Mouse (Mus musculus) heart, postnatal 0 days (tissue): ENCODE measurements at regions not wholly inside any gene's neighbourhood (a gene's known extent, or its start where the extent isn't known, plus 50 kb on each side); places are given as distances from the start of the nearest gene placed in this dataset.

ENCODE experiments used
- ATAC-seq: fragments of 200-750 bp; cut with Nextera tagmentation; 2 replicates; pipeline ENCODE4 v1.8.0; 2017; ENCODE audit warnings: low read depth, moderate number of reproducible peaks, moderate library complexity; ENCODE audit not compliant: insufficient read depth
- DNase-seq: peaks from one replicate; pipeline ENCODE4 v3.0.0-alpha.2; 2016; ENCODE audit warnings: low spot score
- H3K27ac ChIP-seq: fragments of 300-500 bp; sonication (generic); 2 replicates; pipeline ENCODE4 v1.5.1; 2014; ENCODE audit warnings: low read depth, mild to moderate bottlenecking
- H3K27me3 ChIP-seq: fragments of 300-500 bp; sonication (generic); 2 replicates; pipeline ENCODE4 v1.6.1; 2014; ENCODE audit warnings: low read length, mixed read lengths; ENCODE audit not compliant: control insufficient read depth, insufficient read depth
- H3K36me3 ChIP-seq: fragments of 300-500 bp; sonication (generic); replicated peaks from 2 replicates; pipeline ENCODE4 v1.6.1; 2014; ENCODE audit warnings: low read length, mixed read lengths; ENCODE audit not compliant: control insufficient read depth, insufficient read depth
- H3K4me1 ChIP-seq: fragments of 300-500 bp; sonication (generic); 2 replicates; pipeline ENCODE4 v1.6.1; 2014; ENCODE audit warnings: antibody characterized with exemption; ENCODE audit not compliant: control insufficient read depth, insufficient read depth
- H3K4me2 ChIP-seq: fragments of 300-500 bp; sonication (generic); 2 replicates; pipeline ENCODE4 v1.6.1; 2014; ENCODE audit warnings: low read depth, mild to moderate bottlenecking, low read length, moderate library complexity
- H3K4me3 ChIP-seq: fragments of 300-500 bp; sonication (generic); 2 replicates; pipeline ENCODE4 v1.5.1; 2014; ENCODE audit warnings: low read depth, low read length
- H3K9ac ChIP-seq: fragments of 300-500 bp; sonication (generic); replicated peaks from 2 replicates; pipeline ENCODE4 v1.6.1; 2014; ENCODE audit warnings: low read depth, low read length, mixed read lengths
- H3K9me3 ChIP-seq: fragments of 300-500 bp; sonication (generic); replicated peaks from 2 replicates; pipeline ENCODE4 v1.6.1; 2016; ENCODE audit warnings: low read length; ENCODE audit not compliant: control insufficient read depth
- CTCF ChIP-seq: IDR thresholded peaks from 2 replicates; pipeline ENCODE4 v1.5.1; 2016; ENCODE audit warnings: antibody characterized with exemption, control low read depth, low read depth
- EP300 ChIP-seq: IDR thresholded peaks from 2 replicates; pipeline ENCODE4 v1.6.1; 2016; ENCODE audit warnings: antibody characterized with exemption, low read depth
- WGBS: fragments of 180-500 bp; shearing (Covaris S2); extraction: QIAGEN DNeasy Blood & Tissue Kit; methylation state at CpG from one replicate; pipeline ENCODE4 v1.1.7; 2014; 5-methylcytosine and 5-hydroxymethylcytosine counted together

DNA sequence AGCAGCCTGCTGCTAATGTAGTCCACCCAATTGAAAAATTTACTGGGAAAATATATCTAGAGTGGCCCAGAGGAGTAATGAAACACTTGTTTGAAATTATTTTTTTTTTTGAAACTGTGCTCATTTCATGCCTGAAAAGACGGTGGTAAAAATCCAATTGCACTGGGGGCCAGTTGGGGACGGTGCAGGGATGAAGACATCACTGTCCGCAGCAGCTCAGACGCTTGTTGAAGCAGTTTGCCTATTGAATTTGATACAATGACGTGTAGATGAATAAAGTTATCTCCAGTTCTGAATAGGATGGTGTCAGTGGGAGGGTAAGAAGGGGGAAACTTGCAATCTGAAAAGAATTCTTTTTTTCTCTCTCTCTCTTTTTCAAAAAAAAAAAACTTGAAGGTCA, 200.5 kb downstream of the Nr2f2 start:
- H3K9ac ChIP-seq = no peak overlapping the region
- 77% methylated on average over 5 of the region's 5 CpGs for WGBS
- no peak for TF ChIP-seq EP300
- no peak for TF ChIP-seq CTCF

DNA sequence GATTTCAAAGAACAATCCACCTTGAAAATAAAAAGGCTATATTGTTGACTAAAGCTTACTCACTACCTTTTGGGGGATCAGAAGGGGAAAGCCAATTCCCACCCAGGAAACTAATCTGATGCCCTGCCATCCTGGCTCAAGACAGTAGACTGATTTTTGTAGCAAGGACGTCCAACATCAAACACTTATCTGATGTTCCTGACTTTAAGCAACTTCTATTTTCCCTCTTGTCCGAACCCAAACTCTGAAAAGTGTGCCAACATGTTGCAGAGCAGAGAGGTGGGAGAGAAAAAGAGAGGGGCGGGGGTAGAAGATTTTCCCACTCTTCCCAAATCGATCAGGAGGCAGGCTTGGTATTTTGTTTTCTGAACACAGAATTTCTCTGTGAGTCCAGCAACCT, 201.0 kb downstream of the Nr2f2 start:
- H3K9ac ChIP-seq = no peak overlapping the region
- H3K4me3 ChIP-seq = no peak overlapping the region
- no peak for DNase-seq
- ATAC-seq = no peak
- no peaks in the 10 kb centered on the region for H3K27me3 ChIP-seq
- no peaks in the 10 kb centered on the region for H3K36me3 ChIP-seq
- 49% methylated on average over 4 of the region's 4 CpGs for WGBS
- H3K27ac ChIP-seq = no peak overlapping the region
- no peak overlapping the region for H3K4me2 ChIP-seq
- no peak for TF ChIP-seq CTCF
- no peak for TF ChIP-seq EP300
- H3K4me1 ChIP-seq = no peaks in the 10 kb centered on the region
- H3K9me3 ChIP-seq = no peaks in the 10 kb centered on the region

More for the DNA sequence above, 200.5 kb downstream of the Nr2f2 start:
- H3K4me1 ChIP-seq = no peaks in the 10 kb centered on the region
- H3K27me3 ChIP-seq = no peaks in the 10 kb centered on the region
- H3K4me3 ChIP-seq = no peak overlapping the region
- H3K27ac ChIP-seq = no peak overlapping the region
- H3K9me3 ChIP-seq = no peaks in the 10 kb centered on the region
- no peak for ATAC-seq
- no peaks in the 10 kb centered on the region for H3K36me3 ChIP-seq
- no peak overlapping the region for H3K4me2 ChIP-seq
- no peak for DNase-seq

DNA sequence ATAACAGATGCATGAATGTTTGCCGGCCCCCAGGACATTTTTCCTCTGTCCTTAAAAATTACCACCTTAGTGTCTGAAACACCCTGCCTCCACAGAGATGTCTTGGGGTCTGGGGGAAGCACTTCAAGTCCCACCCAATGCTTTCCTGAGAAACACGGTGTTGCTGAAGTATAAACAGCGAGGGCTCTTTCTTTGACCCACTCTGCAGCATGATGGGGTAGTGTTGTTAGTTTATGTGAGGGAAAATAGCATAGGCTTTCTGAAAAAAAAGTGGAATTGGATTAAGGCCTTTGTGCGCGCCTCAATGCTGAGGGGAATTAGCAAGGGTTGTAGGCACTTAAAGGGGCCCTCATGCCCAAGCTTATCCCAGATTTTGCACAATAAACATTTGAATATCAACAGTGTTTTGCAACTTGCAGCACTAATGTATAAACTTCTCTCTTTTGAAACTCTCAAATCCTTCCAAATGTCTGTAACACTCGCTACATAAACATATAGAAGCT, 201.8 kb downstream of the Nr2f2 start:
- H3K4me2 ChIP-seq = no peak overlapping the region
- H3K27me3 ChIP-seq = no peaks in the 10 kb centered on the region
- ATAC-seq = no peak
- no peaks in the 10 kb centered on the region for H3K4me1 ChIP-seq
- H3K9ac ChIP-seq = no peak overlapping the region
- H3K9me3 ChIP-seq = no peaks in the 10 kb centered on the region
- DNase-seq = no peak
- H3K27ac ChIP-seq = no peak overlapping the region
- TF ChIP-seq EP300 = no peak
- TF ChIP-seq CTCF = no peak
- H3K36me3 ChIP-seq = no peaks in the 10 kb centered on the region
- WGBS = 63% methylated on average over 6 of the region's 6 CpGs
- no peak overlapping the region for H3K4me3 ChIP-seq

DNA sequence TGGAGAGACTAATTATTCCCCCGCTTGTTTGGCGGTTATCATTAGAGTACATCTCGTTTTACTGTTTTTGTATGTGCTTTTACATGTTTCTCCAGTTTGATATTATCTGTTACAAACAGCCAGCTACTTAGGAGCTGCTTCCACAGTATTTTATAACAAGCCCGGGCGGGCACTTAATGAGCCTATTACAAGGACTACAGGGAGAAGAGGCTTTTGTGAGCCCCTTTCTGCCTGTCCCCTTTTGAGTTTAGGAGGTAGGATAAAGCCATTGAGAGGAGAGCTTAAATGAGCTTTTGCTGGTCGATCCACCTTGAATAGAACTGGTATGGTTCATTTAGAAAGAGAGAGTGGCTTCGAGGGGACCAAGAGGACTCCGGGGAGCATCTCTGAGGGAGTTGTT, 208.0 kb downstream of the Nr2f2 start:
- WGBS = 77% methylated on average over 8 of the region's 8 CpGs
- Histone ChIP-seq H3K9me3 (no peaks in the 10 kb centered on the region), H3K27me3 (no peaks in the 10 kb centered on the region), H3K36me3 (no peaks in the 10 kb centered on the region), H3K27ac (no peak overlapping the region), H3K4me3 (no peak overlapping the region), H3K9ac (no peak overlapping the region), H3K4me1 (no peaks in the 10 kb centered on the region), H3K4me2 (no peak overlapping the region)
- no peak for ATAC-seq
- DNase-seq = no peak
- TF ChIP-seq EP300 (no peak), CTCF (no peak)

DNA sequence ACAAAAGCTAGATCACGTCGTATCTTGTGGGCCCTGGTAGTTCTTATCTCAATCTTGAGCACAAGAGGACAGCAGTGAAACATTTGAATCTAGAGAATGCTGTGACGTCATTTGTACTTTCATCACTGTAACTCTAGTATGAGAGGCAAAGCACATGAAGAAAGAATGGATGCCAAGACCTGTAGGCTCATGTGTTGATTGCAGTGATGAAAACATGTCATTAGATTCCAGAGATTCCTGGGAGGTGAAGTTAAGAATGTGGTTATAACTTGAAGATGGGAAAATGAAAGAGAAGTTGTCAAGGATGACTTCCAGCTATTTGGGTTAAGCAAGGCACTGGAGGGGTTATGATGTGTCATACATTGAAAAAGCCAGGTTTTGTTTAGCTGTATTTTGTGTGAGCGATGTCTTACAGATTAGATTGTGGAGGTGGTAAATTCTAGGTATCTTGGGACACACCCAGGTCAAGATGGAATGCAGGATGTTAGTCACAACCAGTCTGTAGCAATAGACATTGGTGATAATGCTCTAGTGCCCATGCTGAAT, 221.7 kb downstream of the Nr2f2 start:
- H3K4me3 ChIP-seq = no peak overlapping the region
- DNase-seq (no peak), ATAC-seq (no peak)
- no peak overlapping the region for H3K4me2 ChIP-seq
- H3K9me3 ChIP-seq = no peaks in the 10 kb centered on the region
- 30% methylated on average over 4 of the region's 4 CpGs for WGBS
- H3K4me1 ChIP-seq = no peaks in the 10 kb centered on the region
- H3K9ac ChIP-seq = no peak overlapping the region
- TF ChIP-seq EP300 (no peak), CTCF (no peak)
- H3K27ac ChIP-seq = no peak overlapping the region
- H3K36me3 ChIP-seq = no peaks in the 10 kb centered on the region
- no peaks in the 10 kb centered on the region for H3K27me3 ChIP-seq

DNA sequence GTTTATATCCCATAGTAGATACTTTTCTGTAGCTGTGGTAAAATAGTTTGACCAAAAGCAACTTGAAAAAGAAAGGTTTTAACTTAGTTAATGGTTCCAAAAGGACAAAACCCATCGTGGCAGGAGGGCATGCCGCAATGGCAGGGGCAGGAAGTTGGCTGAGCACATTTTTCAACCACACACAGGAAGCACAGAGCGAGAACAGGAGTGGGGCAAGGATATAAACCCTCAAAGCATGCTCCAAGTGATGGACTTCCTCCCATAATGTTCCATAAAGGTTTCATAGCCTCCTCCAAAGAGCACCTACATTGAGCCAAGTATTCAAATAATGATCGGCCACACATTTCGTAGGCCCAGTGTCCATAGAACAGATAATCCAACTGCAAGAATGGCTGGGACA, 229.7 kb downstream of the Nr2f2 start:
- Histone ChIP-seq H3K9me3 (no peaks in the 10 kb centered on the region), H3K36me3 (no peaks in the 10 kb centered on the region), H3K4me1 (no peaks in the 10 kb centered on the region), H3K9ac (no peak overlapping the region), H3K27me3 (no peaks in the 10 kb centered on the region), H3K4me3 (no peak overlapping the region), H3K4me2 (no peak overlapping the region), H3K27ac (no peak overlapping the region)
- ATAC-seq (no peak), DNase-seq (no peak)
- no peak for TF ChIP-seq EP300
- TF ChIP-seq CTCF = no peak
- WGBS = 73% methylated on average over 5 of the region's 5 CpGs
